Mouse (Mus musculus): Measurements from ENCODE around the gene Hist2h2aa1.
A peak's percentile ranks its signal among the peaks of the same experiment; 100 is the strongest.
"Not testable (repeated sequence)": the region's sequence is repeated elsewhere in the genome, so short reads cannot be mapped to it uniquely, and the experiment has no call there.

Hist2h2aa1 gene

DNA sequence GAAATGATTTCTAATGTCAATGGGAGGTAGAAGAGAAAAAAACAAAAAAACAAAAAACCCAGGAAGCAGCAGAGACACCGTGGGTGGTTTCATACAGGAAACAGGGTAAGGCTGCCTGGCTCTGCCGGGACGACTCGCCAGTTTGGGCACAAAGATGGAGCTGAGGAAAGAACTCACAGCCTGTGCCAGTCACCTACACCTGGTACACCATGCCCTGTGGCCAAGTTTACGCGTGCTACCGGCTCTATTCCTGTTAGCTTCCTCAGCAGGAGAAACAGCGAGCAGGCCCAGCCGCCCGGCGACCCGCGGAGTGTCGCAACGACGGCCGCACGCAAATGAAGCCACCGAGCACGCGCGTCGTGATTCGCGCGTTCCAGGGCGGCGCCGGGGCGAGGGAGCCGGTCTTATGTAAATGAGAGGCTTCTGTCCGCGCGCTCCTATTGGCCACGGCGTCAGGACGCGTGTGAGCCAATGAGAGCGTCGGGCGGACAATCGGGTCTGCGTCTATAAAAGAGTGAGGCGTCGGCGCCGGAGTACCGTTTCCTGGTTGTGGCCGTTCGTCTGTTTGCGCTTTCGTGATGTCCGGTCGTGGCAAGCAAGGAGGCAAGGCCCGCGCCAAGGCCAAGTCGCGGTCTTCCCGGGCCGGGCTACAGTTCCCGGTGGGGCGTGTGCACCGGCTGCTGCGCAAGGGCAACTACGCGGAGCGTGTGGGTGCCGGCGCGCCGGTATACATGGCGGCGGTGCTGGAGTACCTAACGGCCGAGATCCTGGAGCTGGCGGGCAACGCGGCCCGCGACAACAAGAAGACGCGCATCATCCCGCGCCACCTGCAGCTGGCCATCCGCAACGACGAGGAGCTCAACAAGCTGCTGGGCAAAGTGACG, at the start of gene Hist2h2aa1:
Hist2h2aa1 (plus strand) TSS at position 495 of the 884 bp plus-strand sequence.
- DNase-seq (ENCODE audit: low read depth, low spot score) = peak; percentile 41

DNA sequence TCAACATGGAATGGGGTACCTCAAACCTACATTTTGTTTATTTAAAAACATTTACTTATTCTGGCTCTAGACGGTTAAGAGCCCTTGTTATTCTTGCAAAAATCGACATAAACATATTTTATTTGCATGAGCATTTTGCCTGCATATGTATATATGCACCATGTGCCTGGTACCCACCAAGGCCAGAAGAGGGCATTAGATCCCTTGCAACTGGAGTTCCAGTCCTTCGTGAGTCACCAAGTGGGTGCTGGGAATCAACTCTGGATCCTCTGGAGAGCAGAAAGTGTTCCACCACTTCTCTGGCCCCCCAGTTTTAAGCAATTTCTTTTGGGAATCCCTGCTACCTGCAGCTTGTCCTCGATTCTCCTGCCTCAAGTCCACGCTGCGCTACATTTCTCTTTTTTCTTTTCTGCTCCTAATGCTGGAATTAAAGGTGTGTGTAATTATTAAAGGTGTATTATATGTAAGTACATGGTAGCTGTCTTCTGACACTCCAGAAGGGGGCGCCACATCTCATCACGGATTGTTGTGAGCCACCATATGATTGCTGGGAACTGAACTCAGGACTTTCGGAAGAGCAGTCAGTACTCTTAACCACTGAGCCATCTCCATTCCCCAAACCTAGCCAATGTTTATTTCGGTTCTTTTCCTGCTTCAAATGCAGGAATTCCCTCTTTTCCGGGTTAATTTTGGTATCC, 49.5 kb upstream of the Hist2h2aa1 start:
- DNase-seq (ENCODE audit: low read depth, low spot score) = no peak

DNA sequence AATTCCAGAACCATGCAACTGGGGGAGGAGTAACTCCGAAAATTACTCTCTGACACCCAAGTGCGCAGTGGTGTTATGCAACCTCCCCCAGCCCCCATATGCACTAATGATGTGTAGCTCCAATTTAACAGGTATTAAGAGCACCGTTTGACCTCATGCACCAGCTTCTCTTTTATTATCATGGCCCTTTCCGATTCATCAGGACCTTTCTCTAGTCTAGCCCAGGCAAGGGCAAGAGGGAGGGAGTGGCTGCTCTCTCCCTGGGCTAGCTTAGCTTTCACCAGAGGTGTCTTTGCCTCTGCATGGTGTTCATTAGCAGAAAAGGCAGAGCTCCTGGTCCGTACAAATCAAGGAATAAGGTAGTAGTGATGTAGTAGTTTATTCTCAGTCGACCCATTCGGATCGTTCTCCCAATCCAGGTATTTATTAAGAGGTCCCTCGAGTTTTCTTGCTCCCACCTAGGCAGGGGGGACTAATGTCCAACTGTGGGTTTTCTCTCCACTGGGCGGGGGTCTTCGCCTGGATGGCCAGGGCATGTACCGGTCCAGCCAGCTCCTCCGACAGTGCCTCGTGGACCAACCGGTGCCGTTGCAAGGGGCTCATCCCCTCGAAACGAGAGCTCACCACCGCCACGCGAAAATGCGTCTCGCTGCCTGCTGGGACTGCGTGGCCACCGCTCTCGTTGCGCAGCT, 48.7 kb upstream of the Hist2h2aa1 start:
- DNase-seq (ENCODE audit: low read depth, low spot score) = no peak

- DNase-seq (ENCODE audit: low read depth, low spot score) = no peak
Measured at GRCm38 (mm10) chr3:96197129-96197749, 48.1 kb upstream of the Hist2h2aa1 start.

DNA sequence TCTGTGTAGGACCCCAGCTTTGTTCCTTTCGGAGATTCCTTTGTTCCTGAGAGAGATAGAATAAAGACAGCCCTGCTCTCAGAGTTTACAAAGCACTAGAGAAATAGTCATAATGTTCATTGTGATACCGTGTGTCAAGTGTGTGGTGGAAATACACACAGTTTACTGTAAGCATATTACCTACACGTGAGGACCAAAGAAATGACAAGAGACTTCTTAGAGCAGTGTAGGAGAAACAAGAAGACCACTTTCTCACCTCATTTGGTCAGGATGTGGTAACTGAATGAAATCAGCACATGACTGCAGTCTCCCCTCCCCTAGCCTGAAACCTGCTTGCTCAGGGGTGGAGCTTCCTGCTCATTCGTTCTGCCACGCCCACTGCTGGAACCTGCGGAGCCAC, 47.1 kb upstream of the Hist2h2aa1 start:
- no peak for DNase-seq (ENCODE audit: low read depth, low spot score)

- DNase-seq (ENCODE audit: low read depth, low spot score) = not testable (repeated sequence)
Measured at GRCm38 (mm10) chr3:96198601-96199251, 46.6 kb upstream of the Hist2h2aa1 start.

DNA sequence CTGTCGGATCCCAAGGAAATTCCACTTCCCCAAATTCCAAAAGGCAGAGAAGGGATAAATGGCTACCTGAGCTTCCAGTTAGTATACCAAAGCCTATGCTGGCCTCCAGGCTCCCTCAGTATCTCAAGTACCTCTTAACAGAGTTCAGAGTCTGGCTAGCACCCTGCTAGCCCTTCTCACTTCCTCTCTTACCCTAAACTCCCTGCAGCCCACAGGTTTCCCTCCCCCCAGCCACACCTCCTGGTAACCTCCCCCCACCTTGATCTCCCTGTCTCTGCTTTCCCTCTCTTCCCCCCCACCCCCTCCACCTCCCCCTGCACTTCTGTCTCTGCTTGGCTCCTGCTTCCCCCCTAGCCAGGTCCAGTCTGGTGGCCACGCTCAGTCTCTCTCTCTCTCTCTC, 45.6 kb upstream of the Hist2h2aa1 start:
- DNase-seq (ENCODE audit: low read depth, low spot score) = no peak

- DNase-seq (ENCODE audit: low read depth, low spot score) = no peak
Measured at GRCm38 (mm10) chr3:96207819-96208218, 37.5 kb upstream of the Hist2h2aa1 start.

DNA sequence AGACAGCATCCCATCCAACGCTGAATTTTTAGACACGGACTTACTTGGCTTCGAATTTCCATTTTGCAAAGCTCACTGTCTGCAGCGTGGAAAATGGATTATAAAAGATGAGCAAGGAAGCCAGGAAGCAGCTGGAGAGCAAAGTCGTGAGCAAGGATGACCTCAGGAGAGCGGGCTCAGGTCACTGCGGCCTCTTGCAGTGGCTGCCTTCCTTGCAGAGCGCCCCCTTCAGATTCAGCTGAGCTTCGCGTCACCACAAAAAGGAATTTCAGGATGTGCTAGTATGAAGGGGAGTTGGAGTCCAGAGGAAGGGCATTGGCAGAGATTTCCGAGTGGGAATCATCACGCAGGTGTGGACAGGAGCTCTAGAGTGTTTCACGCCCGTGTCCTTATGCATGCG, 36.1 kb upstream of the Hist2h2aa1 start:
- no peak for DNase-seq (ENCODE audit: low read depth, low spot score)

GRCm38 (mm10) chr3:96219191-96219641, 26.1 kb upstream of the Hist2h2aa1 start:
- DNase-seq (ENCODE audit: low read depth, low spot score) = peak; percentile 9

DNA sequence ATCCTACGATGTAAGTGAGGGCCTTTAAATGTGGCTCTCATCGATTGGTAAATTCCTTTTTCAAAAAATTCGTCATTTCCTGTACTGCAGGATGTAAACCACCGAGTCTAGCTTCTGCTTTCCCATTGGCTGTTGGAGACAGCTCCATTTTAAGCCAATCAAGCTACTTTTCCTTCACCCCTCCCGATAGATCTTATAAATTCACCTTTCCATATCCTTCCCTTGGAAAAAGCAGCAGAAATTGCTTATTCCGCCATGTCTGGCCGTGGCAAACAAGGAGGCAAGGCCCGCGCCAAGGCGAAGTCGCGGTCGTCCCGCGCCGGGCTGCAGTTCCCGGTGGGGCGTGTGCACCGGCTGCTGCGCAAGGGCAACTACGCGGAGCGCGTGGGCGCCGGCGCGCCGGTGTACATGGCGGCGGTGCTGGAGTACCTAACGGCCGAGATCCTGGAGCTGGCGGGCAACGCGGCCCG, 25.6 kb upstream of the Hist2h2aa1 start, which contains the start of the genes Bola1 and Hist2h2ab:
Bola1 (minus strand) TSS at position 49 of the 470 bp plus-strand sequence.
Hist2h2ab (plus strand) TSS at position 205 of the 470 bp plus-strand sequence.
- DNase-seq (ENCODE audit: low read depth, low spot score) = peak; percentile 68

DNA sequence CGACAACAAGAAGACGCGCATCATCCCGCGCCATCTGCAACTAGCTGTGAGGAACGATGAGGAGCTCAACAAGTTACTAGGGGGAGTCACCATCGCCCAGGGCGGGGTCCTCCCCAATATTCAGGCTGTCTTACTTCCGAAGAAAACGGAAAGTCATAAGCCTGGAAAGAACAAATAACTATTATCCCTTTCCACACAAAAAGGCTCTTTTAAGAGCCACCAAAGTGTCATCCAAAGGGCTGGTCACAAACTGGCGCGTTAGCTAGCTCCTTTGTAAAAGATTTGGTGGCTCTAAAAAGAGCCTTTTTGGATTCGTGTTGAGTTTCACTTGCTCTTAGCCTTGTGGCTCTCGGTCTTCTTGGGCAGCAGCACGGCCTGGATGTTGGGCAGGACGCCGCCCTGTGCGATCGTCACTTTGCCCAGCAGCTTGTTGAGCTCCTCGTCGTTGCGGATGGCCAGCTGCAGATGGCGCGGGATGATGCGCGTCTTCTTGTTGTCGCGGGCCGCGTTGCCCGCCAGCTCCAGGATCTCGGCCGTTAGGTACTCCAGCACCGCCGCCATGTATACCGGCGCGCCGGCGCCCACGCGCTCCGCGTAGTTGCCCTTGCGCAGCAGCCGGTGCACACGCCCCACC, 25.0 kb upstream of the Hist2h2aa1 start:
- peak; percentile 16 for DNase-seq (ENCODE audit: low read depth, low spot score)

DNA sequence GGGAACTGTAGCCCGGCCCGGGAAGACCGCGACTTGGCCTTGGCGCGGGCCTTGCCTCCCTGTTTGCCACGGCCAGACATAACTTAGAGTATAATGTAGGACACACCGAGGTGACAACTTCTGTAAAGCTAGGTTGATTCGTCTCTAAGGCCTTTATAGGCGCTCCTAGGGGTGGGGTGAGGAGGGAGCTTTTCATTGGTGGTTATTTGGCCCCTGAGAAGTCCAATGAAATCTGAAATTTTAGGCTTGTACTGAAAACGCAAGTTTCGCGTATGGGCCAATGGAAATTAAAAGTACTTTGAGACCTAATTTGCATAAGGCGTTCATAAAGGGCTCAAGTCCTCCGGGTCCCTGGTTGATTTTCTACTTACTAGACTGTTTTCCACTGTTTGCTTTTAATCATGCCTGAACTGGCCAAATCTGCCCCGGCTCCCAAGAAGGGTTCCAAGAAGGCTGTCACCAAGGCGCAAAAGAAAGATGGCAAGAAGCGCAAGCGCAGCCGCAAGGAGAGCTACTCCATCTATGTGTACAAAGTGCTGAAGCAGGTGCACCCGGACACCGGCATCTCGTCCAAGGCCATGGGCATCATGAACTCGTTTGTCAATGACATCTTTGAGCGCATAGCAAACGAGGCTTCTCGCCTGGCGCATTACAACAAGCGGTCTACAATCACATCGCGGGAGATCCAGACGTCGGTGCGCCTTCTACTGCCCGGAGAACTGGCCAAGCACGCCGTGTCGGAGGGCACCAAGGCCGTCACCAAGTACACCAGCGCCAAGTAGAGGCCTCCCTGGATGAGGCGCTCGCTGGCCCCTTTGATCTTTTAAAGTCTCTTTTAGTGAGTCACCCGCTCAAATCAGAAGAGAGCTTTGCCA, 24.3 kb upstream of the Hist2h2aa1 start, which contains the start of the genes Hist2h2ac and Hist2h2be:
Hist2h2ac (minus strand) TSS at position 116 of the 875 bp plus-strand sequence.
Hist2h2be (plus strand) TSS at position 355 of the 875 bp plus-strand sequence.
- peak; percentile 41 for DNase-seq (ENCODE audit: low read depth, low spot score)

DNA sequence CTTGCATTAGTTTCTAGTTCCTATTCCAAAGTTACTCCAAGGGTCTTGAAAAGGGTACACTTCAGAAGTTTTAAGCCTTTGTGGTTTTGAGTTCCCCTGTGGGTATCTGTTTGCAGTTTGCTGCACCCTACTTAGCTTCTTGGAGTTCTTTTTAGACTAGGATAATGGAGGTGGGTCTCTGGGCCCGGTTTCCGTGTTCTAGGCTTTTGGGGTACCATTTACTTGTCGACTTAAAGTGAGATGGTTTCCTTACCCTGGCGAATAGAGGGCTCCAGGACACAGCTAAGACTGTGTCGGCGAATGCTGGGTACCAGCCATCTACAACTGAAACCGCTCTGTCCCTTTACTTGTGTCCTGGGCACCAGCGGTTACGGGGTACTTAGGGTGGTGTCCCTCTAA, 23.7 kb upstream of the Hist2h2aa1 start:
- DNase-seq (ENCODE audit: low read depth, low spot score) = no peak

GRCm38 (mm10) chr3:96222774-96223173, 22.5 kb upstream of the Hist2h2aa1 start:
- DNase-seq (ENCODE audit: low read depth, low spot score) = no peak

- DNase-seq (ENCODE audit: low read depth, low spot score) = no peak
Measured at GRCm38 (mm10) chr3:96225421-96225820, 19.9 kb upstream of the Hist2h2aa1 start.

DNA sequence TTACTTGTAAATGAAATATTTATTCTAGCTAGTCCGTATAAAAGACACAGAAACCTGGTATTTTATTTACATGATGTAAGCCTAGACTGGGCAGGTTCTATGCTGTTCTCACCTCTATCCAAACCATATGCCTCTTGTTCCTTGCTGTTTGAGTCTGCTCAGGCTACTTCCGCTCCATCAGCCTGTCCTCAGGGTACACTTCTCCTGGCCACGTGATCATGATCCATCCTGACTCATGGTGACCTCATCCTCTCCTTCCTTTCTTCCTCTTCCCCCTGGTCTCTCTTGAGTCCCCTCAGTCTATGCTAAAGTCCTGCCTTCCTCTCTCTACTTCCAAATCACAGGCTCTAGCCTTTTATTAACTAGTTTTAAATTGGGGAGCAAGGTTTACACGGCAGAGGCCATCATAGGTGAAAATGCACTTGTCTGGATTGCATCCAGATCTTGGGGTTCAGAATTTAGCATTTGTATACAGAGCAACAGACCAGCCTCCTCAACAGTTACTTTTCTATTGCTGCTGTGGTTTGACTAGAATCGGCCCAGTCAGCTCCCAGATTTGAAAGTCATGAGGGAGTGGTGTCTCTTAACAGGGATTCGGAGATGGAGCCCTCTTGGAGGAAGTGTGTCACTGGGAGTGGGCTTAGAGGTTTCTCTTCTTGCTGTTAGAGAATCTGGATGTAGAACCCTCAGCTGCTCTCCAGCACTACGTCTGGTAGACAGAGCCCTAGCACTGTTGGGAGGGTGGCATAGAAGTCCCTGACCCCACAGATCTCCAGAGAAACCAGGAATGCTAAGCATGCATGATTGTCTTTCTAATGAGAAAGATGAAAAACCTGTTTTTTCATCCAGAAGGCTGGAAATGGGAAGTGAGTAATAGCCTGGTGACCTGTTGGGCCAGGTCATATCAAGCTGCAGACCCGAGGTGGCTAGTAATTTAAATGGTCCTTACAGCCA, 18.3 kb upstream of the Hist2h2aa1 start:
- DNase-seq (ENCODE audit: low read depth, low spot score) = no peak

GRCm38 (mm10) chr3:96228828-96229227, 16.5 kb upstream of the Hist2h2aa1 start:
- no peak for DNase-seq (ENCODE audit: low read depth, low spot score)

Measured in retina, postnatal 7 days (tissue).